Mouse (Mus musculus): ENCODE measurements at regions not wholly inside any gene's neighbourhood (a gene's known extent, or its start where the extent isn't known, plus 50 kb on each side); places are given as distances from the start of the nearest gene placed in this dataset.

- DNase-seq (ENCODE audit: low spot score in 2 of 2), result peak in 1 of 2 experiments; percentile 25
These were observed 483.1 kb downstream of the Plcl1 start for GRCm38 (mm10) chr1:55888711-55889366.

- DNase-seq (ENCODE audit: low spot score in 2 of 2), result peak in 1 of 2 experiments; percentile 37
These were observed 484.9 kb downstream of the Plcl1 start for GRCm38 (mm10) chr1:55890511-55891151.

GRCm38 (mm10) chr1:55891894-55892293 is 486.2 kb downstream of the Plcl1 start:
- no peak for DNase-seq (ENCODE audit: low spot score in 2 of 2)

GRCm38 (mm10) chr1:55897572-55897971 is 491.9 kb downstream of the Plcl1 start:
- DNase-seq (ENCODE audit: low spot score in 2 of 2), result no peak

DNA sequence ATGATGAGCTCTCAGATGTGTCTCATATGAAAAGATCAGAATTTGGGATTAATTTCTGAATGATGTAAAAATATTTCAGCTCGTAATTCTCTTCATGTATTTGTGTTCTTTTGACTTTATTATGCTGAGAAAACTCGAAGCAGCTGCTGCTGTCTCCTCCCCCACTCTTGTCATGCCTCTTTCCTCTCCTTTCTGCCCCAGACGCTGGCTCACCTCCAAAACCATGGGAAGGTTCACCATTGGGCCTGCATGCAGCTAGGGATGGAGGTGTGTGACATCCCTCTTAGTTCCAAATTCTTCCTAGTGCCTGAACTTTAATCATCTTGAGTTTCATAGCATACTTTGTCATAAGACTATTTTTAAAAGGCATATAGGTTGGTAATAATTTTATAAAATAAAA is 492.3 kb downstream of the Plcl1 start:
- no peak for DNase-seq (ENCODE audit: low spot score in 2 of 2)

- DNase-seq (ENCODE audit: low spot score in 2 of 2), result no peak
These were observed 494.3 kb downstream of the Plcl1 start for GRCm38 (mm10) chr1:55900033-55900432.

DNA sequence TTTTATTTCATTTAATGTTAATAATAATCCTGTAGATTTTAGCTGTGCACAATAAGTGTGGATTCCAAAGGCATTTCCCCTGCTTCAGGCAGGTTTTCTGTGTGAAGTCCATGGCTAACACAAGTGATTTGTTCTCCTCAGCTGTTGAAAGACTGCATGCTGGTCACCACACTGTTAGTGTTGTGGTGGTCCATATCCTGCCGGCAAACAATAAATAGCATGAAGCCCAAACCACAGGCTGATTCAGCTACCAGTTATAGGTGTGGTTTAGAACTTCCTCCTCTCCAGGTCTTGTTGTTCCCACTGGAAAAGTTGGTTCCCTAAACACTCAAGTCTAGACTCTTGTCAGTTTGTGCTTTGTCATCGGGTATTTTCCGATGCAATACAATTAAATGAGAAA is 497.5 kb downstream of the Plcl1 start:
- no peak for DNase-seq (ENCODE audit: low spot score in 2 of 2)

DNA sequence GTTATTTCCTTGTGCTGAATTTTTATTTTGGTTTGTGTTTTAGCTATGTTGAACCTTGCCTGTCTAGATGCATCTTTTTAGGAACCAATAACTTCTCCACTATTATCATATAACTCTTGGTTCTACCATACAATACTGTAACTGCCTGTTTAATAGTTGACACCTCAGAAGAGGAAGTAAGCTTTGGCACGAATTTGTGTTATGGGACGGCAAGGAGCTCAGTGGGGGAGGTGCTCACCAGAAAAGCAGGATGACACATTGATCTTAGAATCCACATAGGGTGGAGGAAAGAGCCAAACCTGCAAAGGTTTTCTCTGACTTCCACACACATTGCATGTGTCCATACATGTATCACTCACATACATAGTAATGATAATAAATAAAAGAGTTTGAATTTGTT is 498.9 kb downstream of the Plcl1 start:
- no peak for DNase-seq (ENCODE audit: low spot score in 2 of 2)

DNA sequence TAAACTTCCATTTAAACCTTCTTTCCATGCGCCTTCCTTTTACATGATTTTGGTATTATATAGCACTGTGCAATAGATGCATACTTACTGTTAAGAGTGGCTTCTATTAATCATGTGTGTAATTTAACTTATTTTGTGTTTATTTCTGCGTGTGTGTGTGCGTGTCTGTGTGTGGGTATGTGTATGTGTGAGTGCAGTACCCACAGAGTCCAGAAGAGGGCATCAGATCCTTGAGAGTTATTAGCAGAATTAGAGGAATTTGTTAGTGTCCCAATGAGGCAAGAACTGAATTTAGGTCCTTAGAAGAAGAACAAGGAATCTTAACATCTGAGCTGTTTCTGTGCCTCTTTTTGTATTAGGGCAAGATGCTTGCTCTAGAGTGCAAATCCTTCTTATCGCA is 499.5 kb downstream of the Plcl1 start:
- no peak for DNase-seq (ENCODE audit: low spot score in 2 of 2)

DNA sequence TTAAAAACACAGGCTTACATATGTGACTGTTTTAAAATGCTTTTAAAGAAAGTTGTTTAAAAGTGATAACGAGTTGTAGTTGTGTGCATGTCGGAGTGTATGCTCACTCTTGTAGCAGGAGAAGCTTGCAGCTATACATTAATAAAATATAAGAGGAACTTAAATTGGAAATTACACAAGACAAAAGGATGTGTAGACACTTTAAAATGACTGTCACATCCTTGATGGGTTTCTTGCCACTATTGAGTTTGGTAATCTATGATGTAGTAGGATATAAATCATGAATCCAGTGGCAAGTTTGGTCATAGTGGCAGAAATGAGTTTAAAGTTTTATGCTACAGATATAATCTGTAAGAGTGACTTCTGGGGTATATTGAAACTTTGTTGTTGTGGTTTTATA is 504.3 kb downstream of the Plcl1 start:
- DNase-seq (ENCODE audit: low spot score in 2 of 2), result no peak

DNA sequence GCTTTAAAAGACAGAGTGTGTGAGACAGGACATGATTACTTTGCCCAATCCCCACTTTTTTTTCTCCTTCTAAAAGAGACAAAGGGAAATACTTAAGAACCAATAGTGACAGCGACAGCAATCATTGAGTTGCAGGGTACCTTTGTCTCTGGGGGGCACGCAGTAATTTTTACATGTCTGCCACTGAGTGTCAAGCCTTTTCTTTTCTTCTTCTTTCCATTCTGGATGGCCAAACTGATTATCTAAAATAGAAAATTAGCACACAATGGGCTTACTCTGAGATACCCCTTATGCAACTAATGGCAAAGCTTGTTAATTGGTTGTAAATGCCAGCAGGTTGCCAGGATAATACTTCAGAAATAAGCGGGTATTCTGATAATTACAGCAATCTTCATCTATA is 508.6 kb downstream of the Plcl1 start:
- no peak for DNase-seq (ENCODE audit: low spot score in 2 of 2)

GRCm38 (mm10) chr1:55915940-55916339 is 510.2 kb downstream of the Plcl1 start:
- no peak for DNase-seq (ENCODE audit: low spot score in 2 of 2)

DNA sequence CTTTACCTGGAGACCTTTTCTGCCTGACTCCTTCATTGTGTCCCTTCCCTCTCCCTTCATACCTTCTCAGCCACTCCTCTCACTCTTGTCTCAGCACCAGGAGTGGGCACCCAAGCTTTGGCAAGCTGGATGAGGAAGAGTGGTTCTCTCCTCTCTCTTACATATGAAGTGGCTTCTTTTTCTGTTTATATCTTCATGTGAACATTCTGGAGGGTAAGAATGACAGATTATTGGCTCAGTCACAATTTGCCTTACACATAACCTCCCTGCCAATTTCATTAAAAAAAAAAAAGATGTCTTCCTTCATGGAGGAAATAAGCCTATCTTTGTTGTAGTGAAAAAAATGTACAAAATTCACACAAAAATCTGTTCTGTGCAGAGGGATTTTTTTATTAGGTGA is 513.8 kb downstream of the Plcl1 start:
- no peak for DNase-seq (ENCODE audit: low spot score in 2 of 2)

DNA sequence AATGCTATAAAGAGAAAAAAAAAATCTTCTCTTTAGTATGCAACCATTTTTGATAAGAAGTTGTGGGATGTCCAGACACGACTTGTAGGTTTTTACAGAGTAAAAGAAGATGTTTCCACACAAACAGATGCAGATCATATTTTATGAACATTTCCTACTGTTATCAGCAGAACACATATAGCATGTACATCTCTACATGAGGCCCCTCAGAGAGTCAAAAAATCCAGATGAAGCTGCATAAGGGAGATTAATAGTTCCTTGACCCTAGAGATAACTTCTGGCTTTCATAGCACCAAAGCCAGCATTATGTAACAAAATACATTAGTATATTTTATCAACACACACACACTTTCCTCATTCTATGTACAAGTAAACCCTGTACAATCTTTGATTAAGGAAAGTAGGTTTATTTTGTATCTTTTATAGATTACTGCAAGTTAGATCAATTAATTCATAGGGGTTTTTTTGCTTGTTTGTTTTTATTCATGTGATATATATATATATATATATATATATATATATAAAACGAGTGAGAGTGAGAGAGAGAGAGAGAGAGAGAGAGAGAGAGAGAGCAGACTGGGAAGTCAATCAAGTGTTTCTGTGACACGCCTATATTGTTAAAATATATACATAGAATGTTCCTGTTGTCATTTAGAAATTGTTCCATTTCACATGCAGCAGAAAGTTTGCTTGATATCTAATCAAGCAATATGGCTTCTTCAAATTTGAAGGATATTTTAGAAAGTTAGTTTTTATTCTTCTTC is 541.2 kb downstream of the Plcl1 start:
- no peak for DNase-seq (ENCODE audit: low spot score in 2 of 2)

GRCm38 (mm10) chr1:55947618-55948283 is 542.0 kb downstream of the Plcl1 start:
- DNase-seq (ENCODE audit: low spot score in 2 of 2), result no peak

- no peak for DNase-seq (ENCODE audit: low spot score in 2 of 2)
These were observed 543.9 kb downstream of the Plcl1 start for GRCm38 (mm10) chr1:55949606-55950005.

GRCm38 (mm10) chr1:55957804-55958445 is 552.2 kb downstream of the Plcl1 start:
- DNase-seq (ENCODE audit: low spot score in 2 of 2), result no peak

DNA sequence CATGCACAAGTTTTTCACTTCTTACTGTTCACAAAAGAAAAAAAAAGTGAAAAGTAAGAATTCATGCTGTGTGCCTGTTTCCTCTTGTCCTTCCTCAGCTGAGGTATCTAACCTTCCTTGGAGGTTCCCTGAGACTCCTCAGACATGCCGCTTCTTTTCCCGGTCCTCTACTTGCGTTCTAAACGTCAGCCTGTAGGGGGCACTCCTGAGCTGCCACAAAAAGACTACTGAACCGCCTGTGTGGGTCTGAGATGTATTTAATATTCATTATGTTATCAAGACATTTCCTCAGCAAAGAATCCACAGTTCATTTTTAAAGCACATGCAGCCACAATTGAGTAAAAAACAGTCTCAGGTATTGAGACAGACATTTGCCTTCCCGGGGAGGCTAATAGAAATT is 554.6 kb downstream of the Plcl1 start:
- peak; percentile 70 to 78 for DNase-seq (ENCODE audit: low spot score in 2 of 2)

- no peak for DNase-seq (ENCODE audit: low spot score in 2 of 2)
These were observed 558.1 kb downstream of the Plcl1 start for GRCm38 (mm10) chr1:55963867-55964266.

GRCm38 (mm10) chr1:55966273-55966672 is 560.6 kb downstream of the Plcl1 start:
- DNase-seq (ENCODE audit: low spot score in 2 of 2), result no peak

DNA sequence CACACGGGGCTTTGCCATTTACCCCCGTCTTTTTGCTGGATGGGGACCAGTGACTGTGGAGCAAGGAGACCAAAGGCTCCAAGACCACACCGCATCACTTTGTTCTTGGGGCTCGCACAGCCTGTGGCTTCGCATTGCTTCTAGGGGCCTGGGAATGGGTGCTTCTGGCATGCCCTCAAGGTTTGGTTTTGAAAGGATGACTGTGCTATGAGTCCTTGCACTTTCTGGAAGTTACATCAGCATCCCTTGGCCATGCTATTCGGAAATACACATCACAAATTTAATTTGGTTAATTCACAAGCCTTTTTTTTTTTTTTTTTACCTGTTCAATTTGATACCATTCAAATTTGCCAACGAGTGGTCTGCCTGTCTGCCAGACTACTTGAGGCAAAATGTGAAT is 562.1 kb downstream of the Plcl1 start:
- no peak for DNase-seq (ENCODE audit: low spot score in 2 of 2)

GRCm38 (mm10) chr1:55977796-55978195 is 572.1 kb downstream of the Plcl1 start:
- no peak for DNase-seq (ENCODE audit: low spot score in 2 of 2)
